Mouse (Mus musculus): ENCODE data around the gene Thada. TPM values are rescaled to one million over a fixed set of nuclear protein-coding genes. Genes with fewer than 3 reads are reported as not detected.

Gene Thada
- polyA plus RNA-seq, 1 experiment: 9.4 TPM

- H3K27ac ChIP-seq (ENCODE audit: insufficient read depth, low read depth, low read length): no peak overlapping the region
- no peak for TF ChIP-seq CTCF (conservative IDR thresholded peaks at IDR 0.05; ENCODE audit: insufficient read depth, insufficient read length, low read depth, low read length)
- no peak for TF ChIP-seq POLR2A (IDR thresholded peaks at IDR 0.05; ENCODE audit: low read depth, low read length)
- no peak for DNase-seq
Observed at GRCm38 (mm10) chr17:84271566-84272202, 194.3 kb downstream of the Thada start.

GRCm38 (mm10) chr17:84269722-84270121 lies 196.3 kb downstream of the Thada start:
- no peaks in the 10 kb centered on the region for H3K27me3 ChIP-seq (replicated peaks; ENCODE audit: control insufficient read depth, insufficient read depth, low read length)
- TF ChIP-seq CTCF (conservative IDR thresholded peaks at IDR 0.05; ENCODE audit: insufficient read depth, insufficient read length, low read depth, low read length) (no peak), POLR2A (IDR thresholded peaks at IDR 0.05; ENCODE audit: low read depth, low read length) (no peak)
- H3K27ac ChIP-seq (ENCODE audit: insufficient read depth, low read depth, low read length): peak overlapping the region; percentile 54; the same call in 1 of the 2 replicates
- no peaks in the 10 kb centered on the region for H3K36me3 ChIP-seq (ENCODE audit: control insufficient read depth, insufficient read depth, low read length)
- 65% methylated on average over 5 of the region's 5 CpGs for WGBS
- no peak overlapping the region for H3K4me3 ChIP-seq (ENCODE audit: insufficient read depth, low read depth, low read length)
- DNase-seq: peak; percentile 56
- H3K4me1 ChIP-seq (ENCODE audit: control insufficient read depth, insufficient read depth, low read length): peaks cover 6% of the 10 kb centered on the region; the same call in 1 of the 2 replicates

More at GRCm38 (mm10) chr17:84271566-84272202, 194.3 kb downstream of the Thada start:
- Histone ChIP-seq H3K36me3 (ENCODE audit: control insufficient read depth, insufficient read depth, low read length) (no peaks in the 10 kb centered on the region), H3K4me1 (ENCODE audit: control insufficient read depth, insufficient read depth, low read length) (no peaks in the 10 kb centered on the region), H3K27me3 (replicated peaks; ENCODE audit: control insufficient read depth, insufficient read depth, low read length) (no peaks in the 10 kb centered on the region), H3K4me3 (ENCODE audit: insufficient read depth, low read depth, low read length) (no peak overlapping the region)
- WGBS: 88% methylated on average over 6 of the region's 6 CpGs

DNA sequence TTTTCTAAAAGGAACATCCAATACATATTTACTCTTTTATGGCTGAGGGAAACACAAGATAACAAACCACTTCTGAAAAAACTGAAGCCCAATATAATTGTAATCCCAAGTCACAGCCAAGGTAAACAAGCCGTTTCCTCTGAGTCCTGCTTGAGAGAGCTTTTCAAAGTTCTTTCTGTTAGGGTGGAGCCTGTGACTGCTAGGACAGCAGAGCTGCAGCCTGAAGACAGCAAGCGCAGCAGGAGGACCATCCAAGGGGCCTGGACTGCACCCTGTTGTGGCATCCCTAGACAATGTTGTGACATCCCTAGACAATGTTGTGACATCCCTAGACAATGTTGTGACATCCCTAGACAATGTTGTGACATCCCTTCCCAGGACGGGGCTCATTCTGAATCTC lies 197.6 kb downstream of the Thada start:
- Histone ChIP-seq H3K4me3 (ENCODE audit: insufficient read depth, low read depth, low read length) (no peak overlapping the region), H3K27me3 (replicated peaks; ENCODE audit: control insufficient read depth, insufficient read depth, low read length) (no peaks in the 10 kb centered on the region), H3K27ac (ENCODE audit: insufficient read depth, low read depth, low read length) (peak overlapping the region; percentile 41), H3K36me3 (ENCODE audit: control insufficient read depth, insufficient read depth, low read length) (no peaks in the 10 kb centered on the region), H3K4me1 (ENCODE audit: control insufficient read depth, insufficient read depth, low read length) (peaks cover 6% of the 10 kb centered on the region; the same call in 1 of the 2 replicates)
- TF ChIP-seq POLR2A (IDR thresholded peaks at IDR 0.05; ENCODE audit: low read depth, low read length): no peak
- TF ChIP-seq CTCF (conservative IDR thresholded peaks at IDR 0.05; ENCODE audit: insufficient read depth, insufficient read length, low read depth, low read length): no peak
- peak; percentile 73 for DNase-seq
- WGBS: 56% methylated on average over 3 of the region's 3 CpGs

GRCm38 (mm10) chr17:84267456-84268074 lies 198.4 kb downstream of the Thada start:
- H3K27ac ChIP-seq (ENCODE audit: insufficient read depth, low read depth, low read length): peak overlapping the region; percentile 36; the same call in 1 of the 2 replicates
- no peaks in the 10 kb centered on the region for H3K36me3 ChIP-seq (ENCODE audit: control insufficient read depth, insufficient read depth, low read length)
- 80% methylated on average over 6 of the region's 6 CpGs for WGBS

GRCm38 (mm10) chr17:84266161-84266948 lies 199.7 kb downstream of the Thada start:
- H3K4me3 ChIP-seq (ENCODE audit: insufficient read depth, low read depth, low read length): no peak overlapping the region
- WGBS: 75% methylated on average over 3 of the region's 3 CpGs
- peaks cover 6% of the 10 kb centered on the region; the same call in 1 of the 2 replicates for H3K4me1 ChIP-seq (ENCODE audit: control insufficient read depth, insufficient read depth, low read length)
- TF ChIP-seq CTCF (conservative IDR thresholded peaks at IDR 0.05; ENCODE audit: insufficient read depth, insufficient read length, low read depth, low read length) (no peak), POLR2A (IDR thresholded peaks at IDR 0.05; ENCODE audit: low read depth, low read length) (no peak)
- H3K27me3 ChIP-seq (replicated peaks; ENCODE audit: control insufficient read depth, insufficient read depth, low read length): no peaks in the 10 kb centered on the region
- no peak for DNase-seq
- peak overlapping the region; percentile 12 for H3K27ac ChIP-seq (ENCODE audit: insufficient read depth, low read depth, low read length)
- no peaks in the 10 kb centered on the region for H3K36me3 ChIP-seq (ENCODE audit: control insufficient read depth, insufficient read depth, low read length)

More at GRCm38 (mm10) chr17:84267456-84268074, 198.4 kb downstream of the Thada start:
- DNase-seq: no peak
- Histone ChIP-seq H3K4me3 (ENCODE audit: insufficient read depth, low read depth, low read length) (no peak overlapping the region), H3K4me1 (ENCODE audit: control insufficient read depth, insufficient read depth, low read length) (peaks cover 6% of the 10 kb centered on the region; the same call in 1 of the 2 replicates), H3K27me3 (replicated peaks; ENCODE audit: control insufficient read depth, insufficient read depth, low read length) (no peaks in the 10 kb centered on the region)
- TF ChIP-seq POLR2A (IDR thresholded peaks at IDR 0.05; ENCODE audit: low read depth, low read length): no peak
- TF ChIP-seq CTCF (conservative IDR thresholded peaks at IDR 0.05; ENCODE audit: insufficient read depth, insufficient read length, low read depth, low read length): no peak

- peak; percentile 49 for DNase-seq
- peaks cover 6% of the 10 kb centered on the region; the same call in 1 of the 2 replicates for H3K4me1 ChIP-seq (ENCODE audit: control insufficient read depth, insufficient read depth, low read length)
- TF ChIP-seq POLR2A (IDR thresholded peaks at IDR 0.05; ENCODE audit: low read depth, low read length): no peak
- TF ChIP-seq CTCF (conservative IDR thresholded peaks at IDR 0.05; ENCODE audit: insufficient read depth, insufficient read length, low read depth, low read length): peak; percentile 28; the same call in 1 of the 2 replicates
- no peak overlapping the region for H3K4me3 ChIP-seq (ENCODE audit: insufficient read depth, low read depth, low read length)
- no peaks in the 10 kb centered on the region for H3K27me3 ChIP-seq (replicated peaks; ENCODE audit: control insufficient read depth, insufficient read depth, low read length)
- peak overlapping the region; percentile 14 for H3K27ac ChIP-seq (ENCODE audit: insufficient read depth, low read depth, low read length)
- 42% methylated on average over 5 of the region's 5 CpGs for WGBS
- H3K36me3 ChIP-seq (ENCODE audit: control insufficient read depth, insufficient read depth, low read length): no peaks in the 10 kb centered on the region
Observed at GRCm38 (mm10) chr17:84265480-84266130, 200.4 kb downstream of the Thada start.
